Mouse (Mus musculus) kidney, postnatal 10 days (tissue): ENCODE results near the gene Arhgef1.
"Not testable (repeated sequence)": the region's sequence is repeated elsewhere in the genome, so short reads cannot be mapped to it uniquely, and the experiment has no call there.

Experiments used
- DNase-seq: peaks from one replicate; pipeline ENCODE4 v3.0.0; 2021; ENCODE audit warnings: mixed read lengths

Arhgef1 gene

DNA sequence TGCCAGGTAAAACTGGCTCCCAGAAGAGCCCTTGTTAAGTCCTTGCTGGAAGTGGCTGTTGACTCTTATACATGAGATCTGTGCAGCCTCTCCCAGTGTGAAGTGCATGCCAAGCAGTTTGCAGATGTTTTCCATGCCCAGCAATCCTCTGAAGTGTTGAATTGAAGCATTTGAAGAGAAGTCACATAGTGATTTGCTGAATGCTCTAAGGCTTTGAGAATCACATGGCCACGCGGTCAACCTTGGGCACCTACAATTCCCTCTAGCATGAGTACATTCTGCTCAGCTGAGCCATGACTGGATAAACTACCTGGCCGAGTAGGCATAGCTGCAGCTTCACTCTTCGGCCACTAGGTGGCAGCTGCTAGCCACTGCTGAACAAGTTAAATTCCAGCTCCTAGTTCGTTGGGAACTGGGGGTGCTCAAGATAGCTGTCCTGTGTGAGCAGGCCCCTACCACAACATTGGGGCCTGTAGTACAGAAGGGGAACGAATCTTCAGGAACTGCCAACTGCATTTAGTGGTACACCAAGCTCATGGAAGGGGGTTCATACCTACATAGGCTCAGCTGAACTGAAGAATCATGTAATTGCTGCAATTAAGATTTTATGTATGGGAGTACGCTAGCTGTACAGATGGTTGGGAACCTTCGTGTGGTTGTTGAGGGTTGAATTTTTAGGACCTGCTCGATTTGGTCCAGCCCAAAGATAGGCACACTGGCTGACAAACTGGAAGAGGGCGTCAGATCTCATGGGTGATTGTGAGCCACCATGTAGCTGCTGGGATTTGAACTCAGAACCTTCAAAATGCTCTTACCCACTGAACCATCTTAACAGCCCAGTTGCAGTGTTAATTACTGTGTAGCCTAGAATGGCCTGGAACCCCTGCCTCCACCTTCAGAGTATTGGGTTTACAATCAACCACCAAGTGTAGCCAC is 12.2 kb upstream of the Arhgef1 start:
- peak; percentile 80 for DNase-seq

DNA sequence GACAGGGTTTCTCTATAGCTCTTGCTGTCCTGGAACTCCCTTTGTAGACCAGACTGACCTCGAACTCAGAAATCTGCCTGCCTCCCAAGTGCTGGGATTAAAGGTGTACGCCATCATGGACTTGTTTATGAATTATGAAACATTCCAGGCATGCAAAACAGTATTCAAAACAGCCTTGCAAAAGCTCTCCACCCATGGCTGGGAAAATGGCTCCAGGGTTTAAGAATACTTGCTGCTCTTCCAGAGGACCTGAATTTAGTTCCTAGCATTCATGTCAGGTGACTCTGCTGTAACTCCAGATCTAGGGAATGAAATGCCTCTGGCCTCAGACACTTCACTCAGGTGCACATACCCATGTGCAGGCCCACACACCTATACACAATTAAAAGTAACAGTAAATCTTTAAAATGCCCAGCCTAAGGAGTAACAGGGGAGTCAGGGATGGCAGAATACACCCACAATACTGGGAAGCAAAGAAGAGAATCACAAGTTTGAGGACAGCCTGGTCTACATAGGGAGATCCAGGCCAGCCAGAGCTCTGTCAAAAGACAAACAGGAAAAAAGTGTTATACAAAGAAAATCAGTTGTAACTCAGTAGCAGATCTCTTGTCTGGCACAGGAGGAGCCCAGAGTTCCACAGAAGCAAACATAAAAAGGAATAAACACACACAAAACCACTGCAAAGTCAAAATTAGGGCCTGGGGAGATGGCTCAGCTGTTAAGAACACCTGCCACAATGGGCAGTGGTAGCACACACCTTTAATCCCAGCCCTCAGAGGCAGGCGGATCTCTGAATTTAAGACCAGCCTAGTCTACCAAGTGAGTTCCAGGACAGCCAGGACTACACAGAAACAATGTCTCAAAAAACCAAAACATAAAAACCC is 11.2 kb upstream of the Arhgef1 start:
- no peak for DNase-seq

DNA sequence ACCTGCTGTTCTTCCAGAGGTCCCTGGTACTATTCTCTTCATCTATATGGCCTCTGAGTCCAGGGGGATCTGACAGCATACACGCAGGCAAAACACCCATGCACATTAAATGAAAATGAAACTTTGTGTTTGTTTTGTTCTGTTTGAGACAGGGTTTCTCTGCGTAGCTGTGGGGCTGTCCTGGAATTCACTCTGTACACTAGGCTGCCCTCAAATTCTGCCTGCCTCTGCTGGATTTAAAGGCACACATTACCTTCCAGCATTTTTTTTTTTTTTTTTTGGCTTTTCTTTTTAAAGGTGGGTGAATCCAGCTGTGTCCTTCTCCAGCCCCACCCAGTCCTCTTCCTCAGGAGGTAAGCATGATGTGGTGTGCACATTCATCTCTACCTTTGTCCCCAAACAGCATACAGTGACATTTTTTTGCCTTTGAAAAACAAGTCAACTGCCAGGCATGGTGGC is 10.6 kb upstream of the Arhgef1 start:
- no peak for DNase-seq

DNA sequence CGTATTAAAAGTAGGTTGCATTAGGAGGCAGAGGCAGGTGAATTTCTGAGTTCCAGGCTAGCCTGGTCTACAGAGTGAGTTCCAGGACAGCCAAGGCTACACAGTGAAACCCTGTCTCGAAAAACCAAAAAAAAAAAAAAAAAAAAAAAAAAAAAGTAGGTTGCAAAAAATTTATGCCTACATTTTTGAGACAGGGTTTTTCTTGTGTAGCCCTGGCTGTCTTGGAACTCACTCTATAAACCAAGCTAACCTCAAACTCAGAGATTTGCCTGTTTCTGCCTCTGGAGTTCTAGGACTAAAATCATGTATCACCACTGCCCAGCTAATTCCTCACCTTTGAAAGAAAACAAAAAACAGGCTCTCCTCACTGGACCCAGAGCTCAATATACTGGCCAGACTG is 7.0 kb upstream of the Arhgef1 start:
- DNase-seq, result not testable (repeated sequence)

DNA sequence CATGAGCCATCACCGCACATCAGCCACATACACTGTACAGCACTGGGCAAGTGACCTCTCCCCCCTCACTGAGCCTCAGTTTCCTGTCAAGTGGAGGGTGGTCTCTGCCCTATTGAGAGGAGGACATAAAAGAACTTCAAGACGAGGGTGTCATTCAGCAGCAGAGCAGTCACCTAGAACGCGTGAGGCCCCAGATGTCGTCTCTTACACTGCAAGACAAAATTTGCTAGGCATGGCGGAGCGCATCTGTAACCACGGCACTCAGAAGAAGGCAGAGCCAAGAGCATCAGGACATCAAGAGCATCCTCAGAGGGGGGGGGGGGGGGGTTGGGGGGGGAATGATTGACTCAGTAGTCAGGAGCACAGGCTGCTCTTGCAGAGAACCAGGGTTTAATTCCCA is 6.4 kb upstream of the Arhgef1 start:
- DNase-seq, result no peak

DNA sequence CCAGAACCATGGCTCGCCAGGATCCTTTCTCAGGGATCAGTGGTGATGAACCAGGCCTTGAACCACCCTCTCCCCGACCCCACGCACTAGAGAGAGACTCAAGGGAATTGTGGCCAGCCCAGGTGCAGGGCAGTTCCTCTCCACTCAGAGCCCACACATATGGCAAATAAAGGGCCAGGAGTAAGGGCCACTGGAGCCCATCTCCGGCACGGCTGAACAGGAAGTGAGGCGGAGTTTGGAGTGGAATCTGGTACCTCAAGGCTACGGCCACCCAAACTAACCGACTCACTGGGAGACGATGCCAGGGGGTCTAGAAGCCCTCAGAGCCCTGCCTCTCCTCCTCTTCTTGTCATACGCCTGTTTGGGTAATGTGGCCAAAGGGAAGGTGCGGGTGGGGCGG is 5.5 kb upstream of the Arhgef1 start, which contains the start of gene Cd79a:
TSS of gene Cd79a (plus strand) at position 158 of the 400 bp plus-strand sequence.
- DNase-seq, result no peak

DNA sequence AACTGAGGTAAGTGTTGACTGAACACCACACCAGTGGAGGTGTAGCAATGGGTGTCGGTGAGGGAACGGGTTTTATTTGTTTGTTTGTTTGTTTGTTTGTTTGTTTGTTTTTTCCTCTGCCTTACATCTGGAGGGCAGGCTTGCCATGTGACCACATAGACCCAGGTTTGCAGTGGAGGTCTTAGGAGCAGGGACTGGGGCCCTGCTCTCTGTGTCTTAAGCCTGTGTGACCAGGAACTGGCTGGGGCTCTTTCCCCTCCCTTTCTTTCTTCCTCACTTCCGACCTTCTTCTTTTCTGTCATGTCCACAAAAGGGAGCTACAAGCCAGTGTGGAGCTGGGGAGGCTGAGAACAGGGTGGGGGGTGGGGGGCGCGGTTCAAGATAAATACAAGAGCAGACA is 4.8 kb upstream of the Arhgef1 start:
- DNase-seq, result no peak

DNA sequence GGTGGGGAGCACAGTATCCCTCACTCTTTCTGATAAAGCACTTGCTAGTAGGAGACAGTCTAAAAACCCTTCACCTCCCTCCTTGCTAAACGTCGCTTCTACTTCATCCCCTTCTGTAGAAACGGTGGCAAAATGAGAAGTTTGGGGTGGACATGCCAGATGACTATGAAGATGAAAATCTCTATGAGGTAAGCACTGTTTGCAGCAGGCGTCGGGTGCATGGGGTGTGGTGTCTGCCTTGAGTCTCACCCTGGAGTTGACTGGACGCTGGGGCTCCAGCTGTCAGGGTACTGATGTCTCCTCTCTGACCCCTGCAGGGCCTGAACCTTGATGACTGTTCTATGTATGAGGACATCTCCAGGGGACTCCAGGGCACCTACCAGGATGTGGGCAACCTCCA is 1.6 kb upstream of the Arhgef1 start:
- no peak for DNase-seq

DNA sequence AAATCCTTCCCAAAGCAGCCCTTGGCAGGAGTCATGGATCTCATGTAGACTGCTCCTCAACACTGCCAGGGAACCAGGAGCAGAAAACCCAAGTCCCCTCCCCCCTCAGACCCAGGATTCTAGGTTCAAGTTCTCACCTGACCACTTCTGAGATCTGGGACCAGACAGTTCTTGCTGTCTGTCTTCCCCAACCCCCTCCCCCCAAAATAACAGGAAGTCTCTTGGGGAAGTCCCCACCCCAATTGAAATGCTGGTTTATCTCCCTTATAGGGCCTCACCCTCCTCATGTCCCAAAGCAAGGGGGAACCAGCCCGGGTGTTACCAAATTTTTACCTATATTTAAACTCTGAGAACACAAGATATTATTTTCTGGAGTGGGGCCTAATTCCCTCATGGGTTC is 870 bp upstream of the Arhgef1 start:
- no peak for DNase-seq

DNA sequence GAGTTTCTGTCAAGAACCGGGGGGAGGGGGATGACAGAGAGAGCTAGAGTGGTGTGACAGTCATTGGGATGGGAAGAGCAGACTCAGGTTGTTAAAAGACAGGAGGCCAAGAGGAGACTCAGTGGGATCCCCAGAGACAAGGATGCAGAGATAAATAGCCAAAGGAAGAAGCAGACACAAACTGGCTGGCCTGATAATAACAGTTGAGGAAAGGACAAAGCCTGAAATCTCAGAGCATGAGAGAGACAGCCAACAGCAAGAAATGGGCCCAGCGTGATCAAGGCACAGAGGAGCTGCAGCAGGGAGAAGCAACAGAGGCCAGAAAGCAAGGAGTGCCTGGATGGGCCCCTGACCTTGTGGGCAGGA is 465 bp upstream of the Arhgef1 start:
- no peak for DNase-seq

DNA sequence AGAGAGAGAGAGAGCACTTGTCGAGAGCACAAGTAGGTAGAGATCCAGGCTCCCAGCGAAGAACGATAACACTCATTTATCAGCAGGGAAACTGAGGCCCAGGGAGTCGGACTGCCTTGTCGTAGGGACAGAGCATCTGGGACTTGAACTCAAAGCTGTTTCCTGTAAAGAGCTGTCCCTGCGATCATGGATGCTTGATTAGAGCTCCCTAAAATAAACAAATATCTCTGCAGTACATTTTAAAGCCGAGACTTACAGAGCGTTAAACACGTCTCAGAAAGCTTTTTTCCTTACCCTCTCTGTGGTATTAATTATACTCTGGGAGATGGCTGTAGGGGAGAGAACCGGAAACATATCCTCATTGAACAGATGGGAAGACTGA is 723 bp downstream of the Arhgef1 start:
- DNase-seq, result no peak

DNA sequence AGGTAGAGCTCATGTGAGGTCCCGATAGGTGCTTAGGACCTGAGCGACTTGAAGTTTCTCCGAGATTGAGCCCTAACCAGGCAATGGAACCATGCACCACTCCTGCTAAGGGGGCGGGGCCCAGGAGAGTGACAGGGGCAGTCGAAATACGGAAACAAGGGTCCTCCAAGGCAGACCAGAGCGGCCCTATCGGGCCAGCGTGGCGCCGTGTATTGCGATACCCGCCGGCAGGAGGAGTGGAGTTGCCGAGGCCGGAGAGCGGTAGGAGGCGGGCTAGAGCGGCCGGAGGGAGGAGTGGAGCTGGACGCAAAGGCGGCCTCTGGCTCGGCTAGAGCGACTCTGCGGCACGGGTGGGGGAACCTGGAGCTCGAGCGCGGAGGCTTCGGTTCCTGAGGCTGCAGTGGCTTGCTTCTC is 1.4 kb downstream of the Arhgef1 start:
- peak; percentile 99 for DNase-seq

DNA sequence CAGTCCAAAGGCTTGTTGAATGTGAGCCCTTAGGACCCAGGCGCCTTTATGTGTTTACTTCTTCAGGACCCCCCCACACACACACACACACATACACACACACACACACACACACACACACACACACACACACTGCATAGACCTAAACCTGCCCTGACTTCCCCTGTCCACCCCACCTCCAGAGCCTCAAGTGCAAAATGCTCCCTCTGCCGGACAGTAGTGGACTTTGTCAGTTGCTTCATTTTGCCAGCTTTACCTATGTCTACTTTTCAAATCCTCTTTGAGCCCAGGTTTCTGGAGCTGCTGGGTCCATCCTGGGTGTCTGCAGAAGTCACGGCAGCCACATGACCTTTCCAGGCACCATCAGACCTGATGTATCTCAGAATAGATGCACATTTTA is 2.2 kb downstream of the Arhgef1 start:
- DNase-seq, result peak; percentile 77

DNA sequence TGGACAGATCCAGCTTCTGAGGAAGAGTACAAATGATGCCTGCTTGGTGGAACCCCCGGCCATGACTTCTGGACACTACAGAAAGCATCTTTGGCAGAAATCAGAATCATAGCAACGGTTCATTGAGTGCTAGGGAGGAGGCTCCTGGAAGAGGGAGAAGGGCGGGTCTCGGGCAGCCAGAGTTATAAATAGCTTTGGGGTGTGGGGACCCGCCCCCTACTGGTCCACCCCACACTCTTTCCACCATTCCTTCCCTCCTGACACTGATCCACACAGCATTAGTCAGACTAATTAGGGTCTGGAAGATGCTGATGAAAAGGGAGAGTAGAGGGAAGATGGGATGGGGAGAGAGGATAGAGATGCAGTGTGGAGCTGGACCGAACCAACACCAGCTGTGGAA is 3.8 kb downstream of the Arhgef1 start:
- DNase-seq, result no peak

DNA sequence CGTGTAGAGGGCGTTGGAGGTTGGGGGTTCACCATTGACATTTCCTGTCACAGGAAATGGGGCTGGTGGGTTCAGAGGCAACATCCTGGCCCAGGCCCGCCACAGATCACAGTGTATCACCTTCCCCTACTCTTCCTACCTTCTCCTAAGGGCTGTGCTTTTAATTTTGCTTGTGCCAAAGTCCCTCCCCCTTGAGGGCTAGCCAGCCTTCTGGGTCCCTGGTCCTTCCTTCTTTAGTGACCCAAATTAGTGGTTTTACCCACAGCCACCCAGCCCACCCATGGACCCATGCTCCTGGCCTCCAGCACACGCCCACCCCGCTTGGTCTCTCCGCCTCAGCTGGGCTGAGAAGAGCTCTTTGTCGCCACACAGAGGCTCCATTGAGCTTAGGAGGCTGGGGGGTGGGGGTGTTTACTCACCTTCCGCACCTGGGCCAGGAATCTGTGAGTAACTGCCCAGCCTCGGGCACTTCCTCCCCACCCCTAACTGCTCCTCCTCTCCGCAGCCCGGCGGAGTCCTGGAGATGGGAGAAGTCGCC is 4.6 kb downstream of the Arhgef1 start:
- peak; percentile 36 for DNase-seq

DNA sequence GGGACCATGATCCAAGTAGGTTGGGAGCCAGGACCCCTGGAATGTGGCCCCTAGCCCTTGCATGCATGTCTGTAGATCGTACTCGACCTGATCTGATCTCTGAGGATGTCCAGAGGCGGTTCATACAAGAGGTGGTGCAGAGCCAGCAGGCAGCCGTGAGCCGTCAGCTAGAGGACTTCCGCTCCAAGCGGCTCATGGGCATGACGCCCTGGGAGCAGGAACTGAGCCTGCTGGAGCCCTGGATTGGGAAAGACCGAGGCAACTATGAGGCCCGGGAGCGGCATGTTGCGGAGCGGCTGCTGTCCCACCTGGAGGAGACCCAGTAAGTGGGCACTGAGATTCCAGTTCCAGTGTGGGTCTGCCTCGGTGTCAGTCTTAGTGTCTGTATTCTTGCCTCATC is 9.8 kb downstream of the Arhgef1 start:
- no peak for DNase-seq

DNA sequence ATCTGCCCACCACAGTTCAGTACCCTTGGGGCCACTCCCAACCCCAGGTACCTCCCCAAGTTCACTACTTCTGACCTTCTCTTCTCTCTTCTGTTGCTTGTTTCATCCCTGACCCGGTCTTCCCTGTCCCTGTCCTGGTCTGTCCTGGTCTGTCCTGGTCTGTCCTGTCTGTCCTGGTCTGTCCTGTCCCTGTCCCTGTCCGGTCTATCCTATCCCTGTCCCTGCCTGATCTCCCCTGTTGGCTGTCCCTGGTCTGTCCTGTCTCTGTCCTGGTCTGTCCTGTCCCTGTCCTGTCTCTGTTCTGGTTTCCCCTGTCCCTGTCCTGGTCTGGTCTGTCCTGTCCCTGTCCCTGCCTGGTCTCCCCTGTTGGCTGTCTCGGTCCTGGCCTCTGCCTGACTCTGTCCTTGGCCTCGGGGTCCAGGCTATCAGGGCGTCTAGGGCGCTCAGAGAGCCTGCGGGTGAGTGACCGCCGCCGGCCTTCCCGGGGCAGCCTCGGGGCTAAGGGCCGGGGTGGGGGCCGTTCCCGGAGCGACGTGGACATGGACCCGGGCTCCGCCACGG is 16.1 kb downstream of the Arhgef1 start:
- DNase-seq, result no peak

DNA sequence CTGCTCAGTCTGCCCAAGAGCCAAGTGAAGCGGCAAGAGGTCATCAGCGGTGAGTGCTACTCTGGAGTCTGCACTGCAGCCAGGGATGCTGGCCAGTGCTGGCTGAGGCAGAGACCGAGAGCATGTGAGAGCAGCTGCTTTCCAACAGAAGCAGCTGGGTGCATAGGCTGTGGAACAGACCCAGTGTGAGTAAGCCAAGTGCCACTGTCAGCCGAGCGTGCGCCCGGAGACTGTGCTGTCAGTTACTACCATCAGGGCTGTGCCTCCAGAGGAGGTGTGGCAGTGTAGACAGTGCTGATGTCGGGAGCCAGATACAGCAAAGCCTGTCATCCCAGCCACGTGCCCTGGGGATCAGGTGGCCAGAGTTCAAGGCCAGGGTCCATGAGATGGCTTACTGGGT is 17.0 kb downstream of the Arhgef1 start:
- no peak for DNase-seq

DNA sequence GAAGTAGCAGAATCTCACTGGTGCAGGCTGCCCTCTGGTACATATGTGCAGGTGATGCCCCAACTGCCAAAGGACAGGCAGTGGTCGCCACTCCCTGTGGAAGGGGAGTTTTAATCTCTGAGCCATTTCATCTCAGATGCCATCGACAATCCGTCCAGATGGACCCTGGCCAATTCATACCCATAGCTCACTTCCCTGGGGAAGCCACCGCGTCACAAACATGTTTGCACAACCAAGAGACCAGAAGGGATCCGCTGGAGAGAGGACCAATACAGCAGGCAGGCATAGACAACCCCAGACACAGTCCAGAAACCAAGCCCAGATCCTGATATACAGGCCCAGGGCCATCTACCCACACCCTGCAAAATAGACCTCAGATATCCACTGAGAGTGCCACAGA is 27.8 kb downstream of the Arhgef1 start:
- no peak for DNase-seq

DNA sequence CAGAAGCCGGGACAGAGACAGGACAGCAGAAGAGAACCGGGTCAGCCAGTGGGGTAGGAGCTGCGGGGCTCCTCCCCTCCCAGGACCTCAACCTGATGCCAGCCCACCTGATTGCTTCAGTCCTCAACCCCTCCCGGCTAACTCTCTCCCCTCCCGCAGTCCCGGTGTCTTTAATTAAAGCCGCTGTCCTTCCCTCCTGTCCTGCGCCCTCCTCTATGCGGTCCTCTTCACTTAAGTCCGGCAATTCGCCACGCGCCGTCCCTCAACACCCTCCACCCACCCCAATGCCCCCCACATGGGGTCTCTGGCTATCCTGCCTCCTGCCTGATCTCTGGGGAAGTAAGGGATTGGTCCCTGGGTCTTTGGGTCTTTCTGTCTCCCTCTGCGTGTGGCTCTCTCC is 28.9 kb downstream of the Arhgef1 start:
- DNase-seq, result no peak

DNA sequence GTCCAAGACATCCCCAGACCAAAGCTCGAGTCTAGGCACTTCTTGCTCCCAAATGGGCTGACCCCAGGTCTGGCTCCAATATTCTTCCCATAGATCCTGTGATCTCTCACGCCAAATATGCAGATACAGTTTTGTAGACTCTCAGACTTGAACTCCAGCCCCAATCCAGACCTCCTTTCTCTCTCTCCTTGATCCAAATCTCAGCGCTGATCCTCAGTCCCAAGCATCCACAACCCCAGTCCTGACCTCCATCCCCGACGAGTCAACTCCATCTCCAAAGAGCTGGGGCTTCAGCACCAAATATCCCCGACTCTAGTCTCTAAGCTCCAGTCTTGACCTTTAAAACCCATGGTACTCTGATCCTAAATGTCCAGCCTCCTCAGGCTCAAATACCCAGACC is 40.9 kb downstream of the Arhgef1 start:
- DNase-seq, result no peak

DNA sequence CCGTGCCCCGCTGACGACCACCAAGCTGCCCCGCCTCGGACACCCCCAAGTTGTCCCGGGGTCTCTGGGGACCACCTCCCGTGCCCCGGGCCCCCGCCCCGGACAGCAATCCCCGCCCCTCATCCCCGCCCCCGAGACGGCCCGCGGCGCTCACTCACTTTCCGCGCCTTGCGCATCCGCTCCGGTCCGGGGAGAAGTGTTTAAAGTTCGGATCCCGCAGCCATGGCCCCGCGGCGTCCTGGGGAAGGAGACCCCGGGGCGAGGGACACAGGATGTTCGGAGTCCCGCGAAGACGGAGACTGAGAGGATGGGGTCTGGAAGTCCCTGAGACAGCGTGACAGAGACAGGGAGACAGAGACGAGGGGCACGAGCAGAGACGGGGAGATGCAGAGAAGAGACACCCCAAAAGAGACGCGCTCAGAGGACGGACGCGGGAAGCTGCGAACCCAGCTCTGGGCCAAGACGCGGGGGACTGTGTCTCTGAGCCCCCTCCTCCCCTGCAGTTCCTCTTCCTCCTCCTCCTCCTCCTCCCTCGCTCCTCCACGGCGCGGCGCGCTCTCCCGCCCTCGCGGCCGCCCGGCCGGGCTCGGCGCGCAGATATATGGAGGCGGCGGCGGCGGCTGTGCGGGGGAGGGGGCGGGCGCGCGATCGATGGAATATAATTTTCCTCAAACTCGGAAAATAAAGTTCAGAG is 41.7 kb downstream of the Arhgef1 start, which contains the start of gene Gm4881:
TSS of gene Gm4881 (minus strand) at position 238 of the 694 bp plus-strand sequence.
- no peak for DNase-seq
